Mouse (Mus musculus) midbrain, embryonic 13.5 days (tissue): ENCODE results near the gene Ipo9. TPM values are rescaled to one million over a fixed set of nuclear protein-coding genes. Genes with fewer than 3 reads are reported as not detected.
A peak's percentile ranks its signal among the peaks of the same experiment; 100 is the strongest.

Experiments used
- ATAC-seq: fragments of 200-750 bp; cut with Nextera tagmentation; 2 replicates; pipeline ENCODE4 v1.8.0; 2017; ENCODE audit warnings: mild to moderate bottlenecking, moderate TSS enrichment, moderate library complexity
- H3K27ac ChIP-seq: fragments of 300-500 bp; sonication (generic); 2 replicates; pipeline ENCODE4 v1.5.1; 2015; ENCODE audit warnings: inconsistent platforms, mild to moderate bottlenecking, moderate library complexity
- H3K27me3 ChIP-seq: fragments of 300-500 bp; sonication (generic); 2 replicates; pipeline ENCODE4 v1.6.1; 2015; ENCODE audit warnings: mild to moderate bottlenecking, inconsistent platforms
- H3K36me3 ChIP-seq: fragments of 300-500 bp; sonication (generic); 2 replicates; pipeline ENCODE4 v1.6.1; 2015; ENCODE audit warnings: mild to moderate bottlenecking, inconsistent platforms
- H3K4me1 ChIP-seq: fragments of 300-500 bp; sonication (generic); replicated peaks from 2 replicates; pipeline ENCODE4 v1.6.1; 2015; ENCODE audit warnings: inconsistent platforms
- H3K4me2 ChIP-seq: fragments of 300-500 bp; sonication (generic); replicated peaks from 2 replicates; pipeline ENCODE4 v1.6.1; 2015; ENCODE audit warnings: moderate library complexity, mild to moderate bottlenecking, inconsistent platforms
- H3K4me3 ChIP-seq: fragments of 300-500 bp; sonication (generic); replicated peaks from 2 replicates; pipeline ENCODE4 v1.5.1; 2015; ENCODE audit warnings: mild to moderate bottlenecking, inconsistent platforms
- H3K9ac ChIP-seq: fragments of 300-500 bp; sonication (generic); replicated peaks from 2 replicates; pipeline ENCODE4 v1.6.1; 2015; ENCODE audit warnings: mild to moderate bottlenecking, inconsistent platforms
- H3K9me3 ChIP-seq: fragments of 300-500 bp; sonication (generic); 2 replicates; pipeline ENCODE4 v1.6.1; 2016; ENCODE audit warnings: mild to moderate bottlenecking, inconsistent platforms
- WGBS: fragments of 180-500 bp; shearing (Covaris S2); methylation state at CpG from one replicate; pipeline ENCODE4 v1.1.7; 2015; 5-methylcytosine and 5-hydroxymethylcytosine counted together
- polyA plus RNA-seq: library from polyadenylated mRNA; unstranded; fragments of >200 nt; fragmentation: Nextera tagmentation; extraction: Ambion mirVana; gene quantifications from 2 replicates; pipeline ENCODE4 v1.2.1, GENCODE M21; 2015

Ipo9 gene
- polyA plus RNA-seq, 1 experiment from 2014 or later, result 136 TPM

- peaks cover 91% of the 10 kb centered on the region for H3K36me3 ChIP-seq
- no peaks in the 10 kb centered on the region for H3K4me1 ChIP-seq
- H3K4me2 ChIP-seq, result no peak overlapping the region
- no peak overlapping the region for H3K4me3 ChIP-seq
- no peak overlapping the region for H3K9ac ChIP-seq
- no peak for ATAC-seq
- WGBS, result 93% methylated on average over 16 of the region's 16 CpGs
- H3K27ac ChIP-seq, result no peak overlapping the region
- H3K27me3 ChIP-seq, result no peaks in the 10 kb centered on the region
- H3K9me3 ChIP-seq, result no peaks in the 10 kb centered on the region
Measured at GRCm38 (mm10) chr1:135460521-135460920, 30.2 kb upstream of the Ipo9 start.

GRCm38 (mm10) chr1:135457860-135458259 lies 27.6 kb upstream of the Ipo9 start:
- Histone ChIP-seq H3K36me3 (peaks cover 89% of the 10 kb centered on the region), H3K27ac (no peak overlapping the region), H3K4me2 (no peak overlapping the region), H3K9me3 (no peaks in the 10 kb centered on the region), H3K4me3 (no peak overlapping the region), H3K4me1 (no peaks in the 10 kb centered on the region), H3K9ac (no peak overlapping the region), H3K27me3 (no peaks in the 10 kb centered on the region)
- WGBS, result 92% methylated on average over 5 of the region's 5 CpGs
- no peak for ATAC-seq

GRCm38 (mm10) chr1:135452259-135452658 lies 22.0 kb upstream of the Ipo9 start:
- H3K4me3 ChIP-seq, result no peak overlapping the region
- H3K27me3 ChIP-seq, result no peaks in the 10 kb centered on the region
- ATAC-seq, result peak; percentile 20; the same call in 1 of the 2 replicates
- no peak overlapping the region for H3K4me2 ChIP-seq
- no peaks in the 10 kb centered on the region for H3K9me3 ChIP-seq
- H3K4me1 ChIP-seq, result no peaks in the 10 kb centered on the region
- no peak overlapping the region for H3K9ac ChIP-seq
- 83% methylated on average over 10 of the region's 10 CpGs for WGBS
- H3K27ac ChIP-seq, result no peak overlapping the region
- peaks cover 88% of the 10 kb centered on the region for H3K36me3 ChIP-seq

GRCm38 (mm10) chr1:135451419-135451818 lies 21.1 kb upstream of the Ipo9 start:
- WGBS, result 93% methylated on average over 2 of the region's 2 CpGs
- ATAC-seq, result no peak
- peaks cover 79% of the 10 kb centered on the region for H3K36me3 ChIP-seq

GRCm38 (mm10) chr1:135449876-135450275 lies 19.6 kb upstream of the Ipo9 start:
- Histone ChIP-seq H3K4me2 (no peak overlapping the region), H3K36me3 (peaks cover 73% of the 10 kb centered on the region), H3K4me3 (no peak overlapping the region), H3K9me3 (no peaks in the 10 kb centered on the region), H3K4me1 (no peaks in the 10 kb centered on the region), H3K27ac (no peak overlapping the region), H3K9ac (no peak overlapping the region), H3K27me3 (no peaks in the 10 kb centered on the region)
- WGBS, result 96% methylated on average over 8 of the region's 8 CpGs
- no peak for ATAC-seq

More at GRCm38 (mm10) chr1:135451419-135451818, 21.1 kb upstream of the Ipo9 start:
- Histone ChIP-seq H3K27ac (no peak overlapping the region), H3K4me3 (no peak overlapping the region), H3K4me2 (no peak overlapping the region), H3K9me3 (no peaks in the 10 kb centered on the region), H3K4me1 (no peaks in the 10 kb centered on the region), H3K27me3 (no peaks in the 10 kb centered on the region), H3K9ac (no peak overlapping the region)

- 96% methylated on average over 5 of the region's 5 CpGs for WGBS
- H3K27ac ChIP-seq, result no peak overlapping the region
- peaks cover 66% of the 10 kb centered on the region for H3K36me3 ChIP-seq
- no peaks in the 10 kb centered on the region for H3K27me3 ChIP-seq
- H3K9me3 ChIP-seq, result no peaks in the 10 kb centered on the region
- H3K4me1 ChIP-seq, result no peaks in the 10 kb centered on the region
- H3K4me2 ChIP-seq, result no peak overlapping the region
- no peak overlapping the region for H3K9ac ChIP-seq
- no peak for ATAC-seq
- H3K4me3 ChIP-seq, result no peak overlapping the region
Measured at GRCm38 (mm10) chr1:135448940-135449339, 18.6 kb upstream of the Ipo9 start.

- H3K4me3 ChIP-seq, result no peak overlapping the region
- no peak overlapping the region for H3K27ac ChIP-seq
- no peaks in the 10 kb centered on the region for H3K27me3 ChIP-seq
- WGBS, result 88% methylated on average over 12 of the region's 12 CpGs
- no peaks in the 10 kb centered on the region for H3K9me3 ChIP-seq
- no peak overlapping the region for H3K4me2 ChIP-seq
- no peak overlapping the region for H3K9ac ChIP-seq
- peaks cover 68% of the 10 kb centered on the region for H3K36me3 ChIP-seq
- ATAC-seq, result no peak
- no peaks in the 10 kb centered on the region for H3K4me1 ChIP-seq
Measured at GRCm38 (mm10) chr1:135443506-135443905, 13.2 kb upstream of the Ipo9 start.

GRCm38 (mm10) chr1:135441861-135442260 lies 11.6 kb upstream of the Ipo9 start:
- no peaks in the 10 kb centered on the region for H3K9me3 ChIP-seq
- no peak overlapping the region for H3K27ac ChIP-seq
- WGBS, result 96% methylated on average over 3 of the region's 3 CpGs
- no peaks in the 10 kb centered on the region for H3K27me3 ChIP-seq
- H3K9ac ChIP-seq, result no peak overlapping the region
- H3K4me2 ChIP-seq, result no peak overlapping the region
- H3K4me3 ChIP-seq, result no peak overlapping the region
- H3K4me1 ChIP-seq, result no peaks in the 10 kb centered on the region
- ATAC-seq, result no peak
- peaks cover 70% of the 10 kb centered on the region for H3K36me3 ChIP-seq

GRCm38 (mm10) chr1:135440986-135441385 lies 10.7 kb upstream of the Ipo9 start:
- Histone ChIP-seq H3K4me2 (no peak overlapping the region), H3K36me3 (peaks cover 66% of the 10 kb centered on the region), H3K27ac (no peak overlapping the region), H3K9ac (no peak overlapping the region), H3K9me3 (no peaks in the 10 kb centered on the region), H3K4me1 (no peaks in the 10 kb centered on the region), H3K4me3 (no peak overlapping the region), H3K27me3 (no peaks in the 10 kb centered on the region)
- 92% methylated on average over 6 of the region's 6 CpGs for WGBS
- ATAC-seq, result no peak

- Histone ChIP-seq H3K9ac (no peak overlapping the region), H3K4me3 (no peak overlapping the region), H3K27ac (no peak overlapping the region), H3K27me3 (no peaks in the 10 kb centered on the region), H3K4me1 (no peaks in the 10 kb centered on the region), H3K4me2 (no peak overlapping the region), H3K9me3 (no peaks in the 10 kb centered on the region), H3K36me3 (peaks cover 61% of the 10 kb centered on the region)
- no peak for ATAC-seq
- WGBS, result 81% methylated on average over 6 of the region's 6 CpGs
Measured at GRCm38 (mm10) chr1:135438801-135439200, 8.5 kb upstream of the Ipo9 start.

- 51% methylated on average over 2 of the region's 2 CpGs for WGBS
- no peak for ATAC-seq
- H3K4me3 ChIP-seq, result no peak overlapping the region
Measured at GRCm38 (mm10) chr1:135435823-135436222, 5.5 kb upstream of the Ipo9 start.

GRCm38 (mm10) chr1:135430669-135431017 lies 344 bp upstream of the Ipo9 start:
- Histone ChIP-seq H3K27me3 (no peaks in the 10 kb centered on the region), H3K4me2 (peak overlapping the region; percentile 86), H3K27ac (peak overlapping the region; percentile 75), H3K4me3 (peak overlapping the region; percentile 84), H3K36me3 (peaks cover 12% of the 10 kb centered on the region; the same call in 1 of the 2 replicates), H3K9ac (peak overlapping the region; percentile 92), H3K4me1 (peaks cover 51% of the 10 kb centered on the region), H3K9me3 (no peaks in the 10 kb centered on the region)
- under 1% methylated on average over 14 of the region's 14 CpGs for WGBS
- peak; percentile 78 for ATAC-seq

More at GRCm38 (mm10) chr1:135435823-135436222, 5.5 kb upstream of the Ipo9 start:
- no peak overlapping the region for H3K4me2 ChIP-seq
- H3K36me3 ChIP-seq, result peaks cover 31% of the 10 kb centered on the region
- H3K27ac ChIP-seq, result no peak overlapping the region
- no peaks in the 10 kb centered on the region for H3K27me3 ChIP-seq
- peaks cover 15% of the 10 kb centered on the region for H3K4me1 ChIP-seq
- no peaks in the 10 kb centered on the region for H3K9me3 ChIP-seq
- H3K9ac ChIP-seq, result no peak overlapping the region

- Histone ChIP-seq H3K4me2 (peak overlapping the region; percentile 86), H3K4me1 (peaks cover 51% of the 10 kb centered on the region), H3K4me3 (0 out of 2 replicates have a peak overlapping the region, but pooled peaks have one; percentile 84), H3K9ac (no peak overlapping the region), H3K9me3 (no peaks in the 10 kb centered on the region), H3K27me3 (no peaks in the 10 kb centered on the region), H3K27ac (no peak overlapping the region), H3K36me3 (peaks cover 39% of the 10 kb centered on the region)
- no peak for ATAC-seq
- 88% methylated on average over 6 of the region's 6 CpGs for WGBS
Measured at GRCm38 (mm10) chr1:135427390-135427789, 2.9 kb downstream of the Ipo9 start.
